Mouse (Mus musculus) small intestine, adult 2 months (tissue): Measurements from ENCODE around the gene Ankrd52. TPM values are rescaled to one million over a fixed set of nuclear protein-coding genes. Genes with fewer than 3 reads are reported as not detected.

Source experiments
- H3K27ac ChIP-seq: fragments of 200-500 bp; 2 replicates; pipeline ENCODE4 v1.5.1; 2012; ENCODE audit warnings: low read depth, low read length, control low read depth, inconsistent platforms; ENCODE audit not compliant: insufficient read depth
- H3K27me3 ChIP-seq: fragments of 200-500 bp; 2 replicates; pipeline ENCODE4 v1.6.1; 2012; ENCODE audit warnings: mild to moderate bottlenecking, moderate library complexity, low read length, inconsistent platforms; ENCODE audit not compliant: control insufficient read depth, insufficient read depth
- H3K36me3 ChIP-seq: fragments of 200-500 bp; 2 replicates; pipeline ENCODE4 v1.6.1; 2012; ENCODE audit warnings: mild to moderate bottlenecking, low read length, control low read depth, inconsistent platforms; ENCODE audit not compliant: control insufficient read depth, insufficient read depth
- H3K4me1 ChIP-seq: fragments of 200-500 bp; 2 replicates; pipeline ENCODE4 v1.6.1; 2012; ENCODE audit warnings: low read length, inconsistent platforms, mixed read lengths; ENCODE audit not compliant: control insufficient read depth, insufficient read depth, insufficient read length
- H3K4me3 ChIP-seq: fragments of 200-500 bp; 2 replicates; pipeline ENCODE4 v1.5.1; 2012; ENCODE audit warnings: low read depth, mild to moderate bottlenecking, control low read depth, inconsistent platforms, low read length, moderate library complexity
- CTCF ChIP-seq: fragments of 200-500 bp; IDR thresholded peaks from 2 replicates; pipeline ENCODE4 v1.5.1; 2012; ENCODE audit warnings: low read depth, mild to moderate bottlenecking, control low read depth, inconsistent platforms, low read length, moderate library complexity, mixed read lengths; ENCODE audit not compliant: insufficient replicate concordance, insufficient read length; ENCODE audit errors: extremely low read depth
- POLR2A ChIP-seq: fragments of 200-500 bp; IDR thresholded peaks from 2 replicates; pipeline ENCODE4 v1.6.1; 2012; ENCODE audit warnings: low read depth, mild to moderate bottlenecking, control low read depth, inconsistent platforms, low read length, moderate library complexity
- WGBS: fragments of 180-500 bp; shearing (Covaris S2); methylation state at CpG from one replicate; pipeline ENCODE4 v1.1.7; 2018; 5-methylcytosine and 5-hydroxymethylcytosine counted together
- polyA plus RNA-seq: library from polyadenylated mRNA; depleted of rRNA; stranded (reverse); fragments of >200 nt; gene quantifications from 2 replicates; pipeline ENCODE4 v1.2.3, GENCODE M21; 2012

The Ankrd52 gene
- polyA plus RNA-seq, 1 experiment: 22.1 TPM

- H3K4me1 ChIP-seq: no peaks in the 10 kb centered on the region
- H3K27ac ChIP-seq: no peak overlapping the region
- peaks cover 80% of the 10 kb centered on the region for H3K36me3 ChIP-seq
- TF ChIP-seq POLR2A (no peak), CTCF (no peak)
- no peaks in the 10 kb centered on the region for H3K27me3 ChIP-seq
- no peak overlapping the region for H3K4me3 ChIP-seq
- WGBS: 92% methylated on average over 7 of the region's 7 CpGs
Observed at GRCm38 (mm10) chr10:128385902-128386301, 9.0 kb downstream of the Ankrd52 start.

- WGBS: 91% methylated on average over 14 of the region's 14 CpGs
- Histone ChIP-seq H3K27me3 (no peaks in the 10 kb centered on the region), H3K4me1 (no peaks in the 10 kb centered on the region), H3K4me3 (no peak overlapping the region), H3K36me3 (peaks cover 72% of the 10 kb centered on the region), H3K27ac (no peak overlapping the region)
- TF ChIP-seq POLR2A (no peak), CTCF (no peak)
Observed at GRCm38 (mm10) chr10:128388941-128389340, 12.0 kb downstream of the Ankrd52 start.

- Histone ChIP-seq H3K4me3 (no peak overlapping the region), H3K4me1 (no peaks in the 10 kb centered on the region), H3K27me3 (no peaks in the 10 kb centered on the region), H3K27ac (no peak overlapping the region), H3K36me3 (peaks cover 69% of the 10 kb centered on the region)
- TF ChIP-seq CTCF (no peak), POLR2A (no peak)
- WGBS: 55% methylated on average over 6 of the region's 6 CpGs
Observed at GRCm38 (mm10) chr10:128389570-128389969, 12.7 kb downstream of the Ankrd52 start.

- H3K4me3 ChIP-seq: no peak overlapping the region
- no peaks in the 10 kb centered on the region for H3K27me3 ChIP-seq
- peaks cover 65% of the 10 kb centered on the region for H3K36me3 ChIP-seq
- 86% methylated on average over 12 of the region's 12 CpGs for WGBS
- H3K27ac ChIP-seq: no peak overlapping the region
- no peak for TF ChIP-seq POLR2A
- no peak for TF ChIP-seq CTCF
- no peaks in the 10 kb centered on the region for H3K4me1 ChIP-seq
Observed at GRCm38 (mm10) chr10:128390366-128390765, 13.5 kb downstream of the Ankrd52 start.

GRCm38 (mm10) chr10:128391850-128392249 is 14.9 kb downstream of the Ankrd52 start:
- H3K4me3 ChIP-seq: no peak overlapping the region
- peaks cover 55% of the 10 kb centered on the region for H3K36me3 ChIP-seq
- H3K27ac ChIP-seq: no peak overlapping the region
- 80% methylated on average over 6 of the region's 6 CpGs for WGBS
- no peaks in the 10 kb centered on the region for H3K27me3 ChIP-seq
- peaks cover 4% of the 10 kb centered on the region for H3K4me1 ChIP-seq
- no peak for TF ChIP-seq POLR2A

GRCm38 (mm10) chr10:128396017-128396673 is 19.2 kb downstream of the Ankrd52 start:
- no peak overlapping the region for H3K27ac ChIP-seq
- H3K36me3 ChIP-seq: peaks cover 20% of the 10 kb centered on the region
- H3K4me3 ChIP-seq: no peak overlapping the region
- peaks cover 14% of the 10 kb centered on the region for H3K4me1 ChIP-seq
- TF ChIP-seq POLR2A: no peak
- H3K27me3 ChIP-seq: no peaks in the 10 kb centered on the region
- WGBS: 48% methylated on average over 11 of the region's 11 CpGs

- Histone ChIP-seq H3K4me1 (peaks cover 14% of the 10 kb centered on the region), H3K27ac (no peak overlapping the region), H3K36me3 (peaks cover 16% of the 10 kb centered on the region), H3K4me3 (no peak overlapping the region), H3K27me3 (no peaks in the 10 kb centered on the region)
- WGBS: 59% methylated on average over 10 of the region's 10 CpGs
- TF ChIP-seq CTCF (no peak), POLR2A (no peak)
Observed at GRCm38 (mm10) chr10:128396716-128397264, 19.9 kb downstream of the Ankrd52 start.
